Mouse (Mus musculus) C2C12 (cell line): ENCODE data around the gene Wfdc11.
"Not testable (repeated sequence)": the region's sequence is repeated elsewhere in the genome, so short reads cannot be mapped to it uniquely, and the experiment has no call there.

ENCODE experiments used
- CEBPB ChIP-seq: IDR thresholded peaks from one replicate; pipeline ENCODE4 v1.6.1; 2011; ENCODE audit warnings: low read depth, mild to moderate bottlenecking, control low read depth, moderate library complexity
- MYOD1 ChIP-seq: IDR thresholded peaks from one replicate; pipeline ENCODE4 v1.6.1; 2011; ENCODE audit warnings: low read depth; ENCODE audit not compliant: control insufficient read depth, insufficient read length

GRCm38 (mm10) chr2:164716194-164716786, 42.4 kb upstream of the Wfdc11 start:
- not testable (repeated sequence) for TF ChIP-seq CEBPB, MYOD1
